Mouse (Mus musculus) lung, postnatal 0 days (tissue): ENCODE data around the gene Arhgef17. TPM values are rescaled to one million over a fixed set of nuclear protein-coding genes. Genes with fewer than 3 reads are reported as not detected.

ENCODE experiments used
- ATAC-seq: fragments of 200-750 bp; cut with Nextera tagmentation; 2 replicates; pipeline ENCODE4 v1.8.0; 2017; ENCODE audit warnings: moderate library complexity
- DNase-seq: peaks from one replicate; pipeline ENCODE4 v3.0.0-alpha.2; 2016; ENCODE audit warnings: low spot score
- H3K27ac ChIP-seq: fragments of 300-500 bp; sonication (generic); 2 replicates; pipeline ENCODE4 v1.5.1; 2014; ENCODE audit warnings: antibody characterized with exemption, mild to moderate bottlenecking, low read length, mixed read lengths
- H3K27me3 ChIP-seq: fragments of 300-500 bp; sonication (generic); replicated peaks from 2 replicates; pipeline ENCODE4 v1.6.1; 2014; ENCODE audit warnings: low read length, mixed read lengths; ENCODE audit not compliant: insufficient read depth
- H3K36me3 ChIP-seq: fragments of 300-500 bp; sonication (generic); 2 replicates; pipeline ENCODE4 v1.6.1; 2014; ENCODE audit warnings: low read length, mixed read lengths; ENCODE audit not compliant: insufficient read depth
- H3K4me1 ChIP-seq: fragments of 300-500 bp; sonication (generic); 2 replicates; pipeline ENCODE4 v1.6.1; 2014; ENCODE audit warnings: antibody characterized with exemption, low read depth, low read length, mixed read lengths; ENCODE audit not compliant: insufficient read depth
- H3K4me2 ChIP-seq: fragments of 300-500 bp; sonication (generic); replicated peaks from 2 replicates; pipeline ENCODE4 v1.6.1; 2014; ENCODE audit warnings: low read depth, mild to moderate bottlenecking, low read length, moderate library complexity, mixed read lengths
- H3K4me3 ChIP-seq: fragments of 300-500 bp; sonication (generic); 2 replicates; pipeline ENCODE4 v1.5.1; 2014; ENCODE audit warnings: low read depth, low read length
- H3K9ac ChIP-seq: fragments of 300-500 bp; sonication (generic); replicated peaks from 2 replicates; pipeline ENCODE4 v1.6.1; 2014; ENCODE audit warnings: low read depth, mild to moderate bottlenecking
- H3K9me3 ChIP-seq: fragments of 300-500 bp; sonication (generic); 2 replicates; pipeline ENCODE4 v1.6.1; 2016; ENCODE audit warnings: low read length, mixed read lengths
- CTCF ChIP-seq: IDR thresholded peaks from 2 replicates; pipeline ENCODE4 v1.5.1; 2016; ENCODE audit warnings: antibody characterized with exemption, mild to moderate bottlenecking
- EP300 ChIP-seq: IDR thresholded peaks from 2 replicates; pipeline ENCODE4 v1.6.1; 2016; ENCODE audit warnings: antibody characterized with exemption, mild to moderate bottlenecking, control low read depth
- WGBS: fragments of 180-500 bp; shearing (Covaris S2); extraction: QIAGEN DNeasy Blood & Tissue Kit; methylation state at CpG from one replicate; pipeline ENCODE4 v1.1.7; 2014; 5-methylcytosine and 5-hydroxymethylcytosine counted together
- polyA plus RNA-seq: library from polyadenylated mRNA; unstranded; fragments of >200 nt; fragmentation: Nextera tagmentation; extraction: Ambion mirVana; gene quantifications from 2 replicates; pipeline ENCODE4 v1.2.1, GENCODE M21; 2015

Arhgef17 gene
- polyA plus RNA-seq, 1 experiment from 2014 or later: 5.8 TPM

- no peak overlapping the region for H3K9ac ChIP-seq
These were observed 86.5 kb downstream of the Arhgef17 start for GRCm38 (mm10) chr7:100845412-100845811.

GRCm38 (mm10) chr7:100845026-100845400 is 86.9 kb downstream of the Arhgef17 start:
- no peak for TF ChIP-seq EP300
- TF ChIP-seq CTCF: no peak
- no peaks in the 10 kb centered on the region for H3K4me1 ChIP-seq
- H3K9me3 ChIP-seq: no peaks in the 10 kb centered on the region
- H3K4me3 ChIP-seq: no peak overlapping the region
- peak overlapping the region; percentile 47 for H3K27ac ChIP-seq
- ATAC-seq (no peak), DNase-seq (no peak)
- no peak overlapping the region for H3K4me2 ChIP-seq
- H3K9ac ChIP-seq: no peak overlapping the region
- H3K27me3 ChIP-seq: no peaks in the 10 kb centered on the region
- no peaks in the 10 kb centered on the region for H3K36me3 ChIP-seq

More at GRCm38 (mm10) chr7:100845412-100845811, 86.5 kb downstream of the Arhgef17 start:
- DNase-seq (peak; percentile 96), ATAC-seq (peak; percentile 93)
- TF ChIP-seq EP300: peak; percentile 88
- no peak for TF ChIP-seq CTCF
- Histone ChIP-seq H3K27me3 (no peaks in the 10 kb centered on the region), H3K27ac (peak overlapping the region; percentile 47), H3K4me2 (no peak overlapping the region), H3K36me3 (no peaks in the 10 kb centered on the region), H3K4me1 (no peaks in the 10 kb centered on the region), H3K9me3 (no peaks in the 10 kb centered on the region), H3K4me3 (no peak overlapping the region)
- WGBS: 10% methylated on average over 1 of the region's 1 CpGs

DNA sequence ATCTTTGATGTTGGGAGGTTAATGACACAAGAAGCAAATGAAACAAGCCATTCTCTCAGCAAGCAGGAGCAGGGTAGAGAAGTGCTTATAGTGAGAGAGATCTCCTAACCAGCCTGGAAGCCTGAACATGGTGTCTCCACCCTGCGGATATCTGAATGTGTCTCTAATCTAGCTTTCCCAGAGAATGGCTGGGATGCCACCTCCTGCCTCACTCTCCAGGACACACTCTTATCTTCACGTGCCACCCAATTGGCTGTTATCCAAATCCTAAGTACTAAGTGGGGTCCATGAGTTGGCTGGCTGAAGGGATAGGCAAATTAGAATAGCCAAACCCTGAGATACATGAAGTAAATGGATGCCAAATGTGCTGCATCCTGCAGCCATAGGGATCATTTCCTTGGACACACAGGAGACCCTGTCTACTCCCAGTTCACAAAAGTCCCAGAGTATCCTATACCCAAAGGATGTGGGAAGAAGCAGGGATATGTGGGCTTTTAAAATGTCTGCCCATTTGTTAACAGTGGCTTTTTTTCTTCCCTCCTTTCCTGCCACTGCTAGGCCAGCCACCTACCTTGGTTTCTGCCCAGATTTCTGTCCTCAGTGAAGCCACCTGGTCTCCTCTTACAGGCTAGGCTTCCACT is 87.4 kb downstream of the Arhgef17 start:
- Histone ChIP-seq H3K36me3 (no peaks in the 10 kb centered on the region), H3K27ac (peak overlapping the region; percentile 47; the same call in 1 of the 2 replicates), H3K9me3 (no peaks in the 10 kb centered on the region), H3K4me1 (no peaks in the 10 kb centered on the region), H3K9ac (no peak overlapping the region), H3K4me2 (no peak overlapping the region), H3K4me3 (no peak overlapping the region), H3K27me3 (no peaks in the 10 kb centered on the region)
- TF ChIP-seq EP300 (no peak), CTCF (no peak)
- DNase-seq (peak; percentile 31), ATAC-seq (0 out of 2 replicates have a peak, but pooled peaks have one; percentile 11)
- WGBS: 45% methylated on average over 2 of the region's 2 CpGs

GRCm38 (mm10) chr7:100843866-100844265 is 88.0 kb downstream of the Arhgef17 start:
- no peaks in the 10 kb centered on the region for H3K4me1 ChIP-seq
- no peak overlapping the region for H3K9ac ChIP-seq
- WGBS: 81% methylated on average over 2 of the region's 2 CpGs
- no peak overlapping the region for H3K4me2 ChIP-seq
- DNase-seq (no peak), ATAC-seq (no peak)
- no peak for TF ChIP-seq CTCF
- TF ChIP-seq EP300: no peak
- no peaks in the 10 kb centered on the region for H3K27me3 ChIP-seq
- H3K27ac ChIP-seq: no peak overlapping the region
- no peaks in the 10 kb centered on the region for H3K36me3 ChIP-seq
- no peaks in the 10 kb centered on the region for H3K9me3 ChIP-seq
- no peak overlapping the region for H3K4me3 ChIP-seq

GRCm38 (mm10) chr7:100842175-100842574 is 89.7 kb downstream of the Arhgef17 start:
- Histone ChIP-seq H3K4me2 (no peak overlapping the region), H3K36me3 (no peaks in the 10 kb centered on the region), H3K9me3 (no peaks in the 10 kb centered on the region), H3K4me3 (no peak overlapping the region), H3K27me3 (no peaks in the 10 kb centered on the region), H3K9ac (no peak overlapping the region), H3K27ac (no peak overlapping the region), H3K4me1 (no peaks in the 10 kb centered on the region)
- DNase-seq (no peak), ATAC-seq (no peak)
- TF ChIP-seq CTCF (no peak), EP300 (no peak)
- WGBS: 85% methylated on average over 5 of the region's 5 CpGs

DNA sequence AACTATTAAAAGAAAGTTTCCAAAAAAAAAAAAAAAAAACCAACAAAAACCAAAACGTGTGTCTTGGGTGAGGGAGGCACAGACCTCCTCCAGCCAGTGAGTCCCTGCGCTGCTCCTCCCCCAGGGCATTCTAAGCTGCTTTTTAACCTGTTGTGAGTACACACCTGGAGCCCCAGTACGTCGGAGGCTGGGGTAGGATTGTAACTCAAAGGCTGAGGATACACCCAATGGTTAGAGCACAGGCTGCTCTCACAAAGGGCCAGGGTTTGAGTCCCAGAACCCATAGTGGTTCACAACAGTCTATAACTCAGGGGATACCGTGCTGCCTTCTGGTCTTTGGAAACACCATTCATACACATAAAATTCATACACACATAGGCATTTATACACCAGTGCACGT is 90.3 kb downstream of the Arhgef17 start:
- no peak for TF ChIP-seq EP300
- no peak for TF ChIP-seq CTCF
- no peaks in the 10 kb centered on the region for H3K9me3 ChIP-seq
- no peaks in the 10 kb centered on the region for H3K27me3 ChIP-seq
- ATAC-seq (no peak), DNase-seq (no peak)
- no peak overlapping the region for H3K4me2 ChIP-seq
- H3K4me3 ChIP-seq: no peak overlapping the region
- no peak overlapping the region for H3K9ac ChIP-seq
- WGBS: 87% methylated on average over 6 of the region's 6 CpGs
- no peaks in the 10 kb centered on the region for H3K4me1 ChIP-seq
- H3K27ac ChIP-seq: no peak overlapping the region
- 0 out of 2 replicates have a peak, but pooled peaks cover 3% of the 10 kb centered on the region for H3K36me3 ChIP-seq

DNA sequence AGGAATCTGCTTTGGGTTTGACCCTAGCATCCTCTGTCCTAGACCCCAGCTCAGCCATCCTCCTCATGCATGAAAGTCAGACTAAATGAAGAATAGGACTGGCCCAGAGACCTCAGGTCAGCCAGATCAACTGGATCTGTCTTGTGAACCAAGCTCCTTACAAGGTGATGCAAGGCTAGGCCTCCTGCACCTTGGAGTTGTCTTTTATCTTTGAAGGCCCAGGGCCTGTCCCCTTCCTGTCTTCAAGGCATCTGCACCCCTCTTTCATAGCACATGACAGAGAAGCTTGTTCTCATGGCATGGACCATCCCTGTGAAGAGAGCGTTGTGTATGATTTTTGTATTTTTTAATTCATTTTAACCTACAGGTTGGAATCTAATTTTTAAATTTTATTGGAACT is 91.0 kb downstream of the Arhgef17 start:
- Histone ChIP-seq H3K9me3 (no peaks in the 10 kb centered on the region), H3K36me3 (0 out of 2 replicates have a peak, but pooled peaks cover 6% of the 10 kb centered on the region), H3K4me3 (no peak overlapping the region), H3K4me2 (no peak overlapping the region), H3K4me1 (no peaks in the 10 kb centered on the region), H3K27me3 (no peaks in the 10 kb centered on the region), H3K27ac (no peak overlapping the region), H3K9ac (no peak overlapping the region)
- no peak for TF ChIP-seq EP300
- no peak for TF ChIP-seq CTCF
- 97% methylated on average over 1 of the region's 1 CpGs for WGBS
- ATAC-seq (no peak), DNase-seq (no peak)
